Mouse (Mus musculus) lung, adult 2 months (tissue): Measurements from ENCODE around the gene AF067061. TPM values are rescaled to one million over a fixed set of nuclear protein-coding genes. Genes with fewer than 3 reads are reported as not detected.
"Not testable (repeated sequence)": the region's sequence is repeated elsewhere in the genome, so short reads cannot be mapped to it uniquely, and the experiment has no call there.

Experiments used
- DNase-seq: peaks from one replicate; pipeline ENCODE4 v3.0.0; 2022
- H3K4me1 ChIP-seq: fragments of 200-500 bp; 2 replicates; pipeline ENCODE4 v1.6.1; 2011; ENCODE audit warnings: low read length; ENCODE audit not compliant: control insufficient read depth, insufficient read depth
- H3K4me3 ChIP-seq: fragments of 200-500 bp; replicated peaks from 2 replicates; pipeline ENCODE3; 2011; ENCODE audit warnings: low read depth, mild to moderate bottlenecking, control low read depth, low read length; ENCODE audit errors: extremely low read depth
- WGBS: fragments of 180-500 bp; shearing (Covaris S2); methylation state at CpG from one replicate; pipeline ENCODE4 v1.1.7; 2018; 5-methylcytosine and 5-hydroxymethylcytosine counted together
- polyA plus RNA-seq: library from polyadenylated mRNA; depleted of rRNA; stranded (reverse); fragments of >200 nt; gene quantifications from 2 replicates; pipeline ENCODE4 v1.2.3, GENCODE M21; 2012; rRNA removed

The AF067061 gene
- not detected in 2 replicates for polyA plus RNA-seq

GRCm38 (mm10) chr13:120262870-120263269 is at the start of gene AF067061:
Gene AF067061 (plus strand): TSS chr13:120263114.
- not testable (repeated sequence) for DNase-seq, H3K4me3 ChIP-seq, H3K4me1 ChIP-seq
- WGBS: 83% methylated on average over 2 of the region's 2 CpGs

GRCm38 (mm10) chr13:120215847-120216246 is 47.1 kb upstream of the AF067061 start, which contains the start of gene Gm21762:
Gene Gm21762 (minus strand): TSS chr13:120215947.
- H3K4me1 ChIP-seq, H3K4me3 ChIP-seq, DNase-seq: not testable (repeated sequence)
- no CpG with 5 or more reads among the region's 2 CpGs for WGBS

- not testable (repeated sequence) for DNase-seq, H3K4me1 ChIP-seq, H3K4me3 ChIP-seq
- 86% methylated on average over 5 of the region's 5 CpGs for WGBS
These were observed 42.0 kb upstream of the AF067061 start for GRCm38 (mm10) chr13:120220922-120221321.

GRCm38 (mm10) chr13:120223012-120223659 is 39.8 kb upstream of the AF067061 start:
- 94% methylated on average over 16 of the region's 25 CpGs for WGBS

GRCm38 (mm10) chr13:120231798-120232197 is 31.1 kb upstream of the AF067061 start:
- not testable (repeated sequence) for H3K4me3 ChIP-seq, DNase-seq, H3K4me1 ChIP-seq
- WGBS: 92% methylated on average over 17 of the region's 17 CpGs

More at GRCm38 (mm10) chr13:120223012-120223659, 39.8 kb upstream of the AF067061 start:
- not testable (repeated sequence) for H3K4me3 ChIP-seq, H3K4me1 ChIP-seq, DNase-seq

- DNase-seq, H3K4me1 ChIP-seq, H3K4me3 ChIP-seq: not testable (repeated sequence)
- WGBS: 72% methylated on average over 14 of the region's 25 CpGs
These were observed 30.4 kb upstream of the AF067061 start for GRCm38 (mm10) chr13:120232447-120233049.

GRCm38 (mm10) chr13:120238811-120239210 is 24.1 kb upstream of the AF067061 start, which contains the start of gene Gm21731:
Gene Gm21731 (plus strand): TSS chr13:120239111.
- H3K4me3 ChIP-seq, DNase-seq, H3K4me1 ChIP-seq: not testable (repeated sequence)

GRCm38 (mm10) chr13:120251208-120251924 is 11.5 kb upstream of the AF067061 start:
- WGBS: 80% methylated on average over 2 of the region's 3 CpGs
- not testable (repeated sequence) for DNase-seq, H3K4me3 ChIP-seq, H3K4me1 ChIP-seq

GRCm38 (mm10) chr13:120258817-120259658 is 3.9 kb upstream of the AF067061 start:
- H3K4me3 ChIP-seq, DNase-seq, H3K4me1 ChIP-seq: not testable (repeated sequence)
- 64% methylated on average over 3 of the region's 3 CpGs for WGBS

- H3K4me3 ChIP-seq, DNase-seq, H3K4me1 ChIP-seq: not testable (repeated sequence)
- 34% methylated on average over 3 of the region's 3 CpGs for WGBS
These were observed 3.2 kb upstream of the AF067061 start for GRCm38 (mm10) chr13:120259718-120260117.

- 24% methylated on average over 2 of the region's 2 CpGs for WGBS
- not testable (repeated sequence) for DNase-seq, H3K4me1 ChIP-seq, H3K4me3 ChIP-seq
These were observed 14.9 kb downstream of the AF067061 start for GRCm38 (mm10) chr13:120277837-120278236.
